Mouse (Mus musculus) lung, postnatal 36 days (tissue): Measurements from ENCODE around the gene Tigar.

Experiments
- DNase-seq: peaks from one replicate; pipeline ENCODE4 v3.0.0; 2022; ENCODE audit warnings: mixed read lengths

Tigar gene

DNA sequence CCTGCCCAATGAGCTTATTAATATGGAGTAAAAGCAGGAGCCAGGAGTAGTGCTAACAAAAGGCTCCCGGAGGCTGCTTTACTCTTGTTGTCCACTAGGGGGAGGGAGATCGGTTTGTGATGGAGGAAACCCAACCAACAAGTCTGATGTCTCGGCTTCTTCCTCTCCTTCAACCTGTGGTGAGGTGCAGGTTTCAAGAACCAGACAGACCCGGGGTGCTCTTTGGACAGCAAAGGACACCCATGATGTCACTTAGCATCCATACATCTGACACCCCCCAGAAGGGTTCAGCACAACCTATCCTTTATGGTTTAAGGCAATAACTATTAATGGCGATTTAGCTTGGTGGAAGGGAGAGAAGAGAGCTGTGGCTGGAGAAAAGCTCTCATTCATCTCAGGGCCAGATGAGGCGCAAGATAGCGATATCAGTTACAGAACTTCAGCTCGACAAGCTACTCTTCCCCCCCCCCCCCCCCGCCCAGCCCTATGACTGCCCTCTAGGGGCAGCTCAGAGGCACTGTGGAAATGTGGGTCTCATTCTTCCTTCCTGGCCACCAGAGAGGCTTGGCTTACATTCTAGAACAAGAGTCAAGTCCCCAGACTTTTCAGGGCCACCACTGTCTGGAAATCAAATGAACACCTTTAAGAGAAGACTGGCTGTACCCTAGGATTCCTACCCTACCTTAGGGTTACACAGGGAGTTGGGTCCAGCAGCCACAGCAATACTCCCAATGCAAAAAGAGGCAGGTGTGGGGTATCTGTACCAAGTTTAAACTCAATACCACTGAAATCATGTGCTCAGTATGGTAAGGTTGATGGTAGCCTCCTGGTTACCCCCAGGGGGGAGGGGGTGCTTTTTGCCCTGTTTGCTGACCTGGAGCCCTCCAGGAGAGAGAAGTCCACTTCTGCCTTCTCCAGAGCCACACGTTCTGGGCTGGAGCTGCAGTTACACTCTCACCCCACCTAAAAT lies 33.1 kb upstream of the Tigar start:
- DNase-seq = peak; percentile 57

- DNase-seq = no peak
Measured at GRCm38 (mm10) chr6:127138962-127139361, 29.6 kb upstream of the Tigar start.

- no peak for DNase-seq
Measured at GRCm38 (mm10) chr6:127133433-127134245, 24.3 kb upstream of the Tigar start.

- no peak for DNase-seq
Measured at GRCm38 (mm10) chr6:127132719-127133118, 23.4 kb upstream of the Tigar start.

- DNase-seq = no peak
Measured at GRCm38 (mm10) chr6:127131946-127132345, 22.6 kb upstream of the Tigar start.

- DNase-seq = no peak
Measured at GRCm38 (mm10) chr6:127130377-127130776, 21.0 kb upstream of the Tigar start.

GRCm38 (mm10) chr6:127129659-127130058 lies 20.3 kb upstream of the Tigar start:
- DNase-seq = no peak

DNA sequence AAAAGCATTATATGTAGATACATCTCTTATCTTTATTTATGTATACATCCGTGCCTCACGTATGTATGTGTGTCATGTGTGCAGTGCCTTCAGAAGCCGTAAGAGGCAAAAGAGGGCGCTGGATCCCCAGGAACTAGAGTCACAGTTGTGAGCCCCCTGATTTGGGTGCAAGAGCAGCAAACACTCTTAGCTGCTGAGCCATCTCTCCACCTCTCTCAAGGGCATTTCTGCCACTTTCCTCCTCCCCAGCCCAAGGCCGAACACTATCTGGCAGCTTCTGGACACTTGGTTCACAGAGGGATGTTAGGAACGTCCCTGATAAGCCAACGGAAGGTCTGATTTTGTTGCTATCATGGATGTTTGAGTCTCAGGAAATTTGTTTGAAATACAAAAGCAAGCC lies 14.1 kb upstream of the Tigar start:
- no peak for DNase-seq

GRCm38 (mm10) chr6:127122996-127123395 lies 13.6 kb upstream of the Tigar start:
- no peak for DNase-seq

DNA sequence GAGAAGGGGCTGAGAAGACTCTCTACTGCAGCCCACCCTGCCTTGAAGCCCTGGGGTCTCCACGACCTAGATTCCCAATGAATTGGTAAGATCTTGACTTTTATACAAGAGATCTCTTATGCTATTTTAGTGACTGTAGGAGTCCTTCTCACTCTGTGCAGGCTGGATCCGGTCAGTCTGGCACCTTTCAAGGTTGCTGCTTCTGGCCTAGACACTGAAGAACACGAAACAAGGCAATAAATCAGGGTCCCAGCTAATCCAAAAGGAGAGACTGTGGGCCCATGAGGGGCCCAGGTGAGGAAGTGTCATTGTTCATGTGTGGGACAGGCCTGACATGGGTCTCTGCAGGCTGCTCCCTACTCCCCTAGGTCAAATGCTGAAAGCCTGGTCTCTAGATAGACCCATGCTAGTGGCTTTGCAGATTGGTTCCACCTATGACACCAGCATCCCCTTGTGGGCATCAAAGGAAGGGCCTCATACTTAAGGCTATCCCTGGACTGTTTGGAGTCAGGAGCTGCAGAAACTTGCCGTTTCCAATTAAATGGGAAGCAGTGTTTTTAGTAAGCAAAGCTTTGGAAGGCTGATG lies 13.0 kb upstream of the Tigar start:
- DNase-seq = no peak

DNA sequence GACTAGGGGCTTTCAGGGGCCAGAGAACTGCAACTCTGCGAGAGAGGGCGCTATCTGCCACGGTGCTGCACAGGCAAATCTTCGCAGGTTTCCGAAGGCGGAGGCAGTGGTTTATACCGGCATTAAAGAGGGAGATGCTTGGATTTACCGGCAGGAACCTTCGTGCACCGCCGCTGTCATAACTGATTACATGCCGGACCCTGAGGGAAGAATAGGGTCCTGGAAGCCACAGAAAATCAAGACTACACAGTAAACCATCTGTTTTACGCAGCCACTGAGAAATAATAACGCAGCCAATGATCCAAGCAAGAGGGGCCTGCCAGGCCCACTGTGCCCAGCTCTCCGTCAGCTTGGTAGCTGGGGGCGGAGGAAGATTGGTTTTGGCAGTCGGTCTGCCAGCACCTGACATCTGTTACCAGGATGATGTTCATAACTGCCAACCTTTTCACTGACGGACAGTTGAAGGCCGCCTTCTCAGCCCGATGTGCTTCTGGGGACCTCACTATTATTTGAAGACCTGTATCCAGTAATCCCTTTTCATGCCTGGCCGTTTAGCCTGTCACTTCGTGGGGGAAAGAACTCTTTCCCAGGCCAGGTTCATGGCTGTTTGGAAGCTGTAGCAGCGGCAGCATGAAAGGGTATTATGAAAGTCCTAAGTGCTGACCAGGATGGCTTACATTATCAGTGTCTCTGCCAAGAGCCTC lies 5.5 kb upstream of the Tigar start:
- DNase-seq = no peak

DNA sequence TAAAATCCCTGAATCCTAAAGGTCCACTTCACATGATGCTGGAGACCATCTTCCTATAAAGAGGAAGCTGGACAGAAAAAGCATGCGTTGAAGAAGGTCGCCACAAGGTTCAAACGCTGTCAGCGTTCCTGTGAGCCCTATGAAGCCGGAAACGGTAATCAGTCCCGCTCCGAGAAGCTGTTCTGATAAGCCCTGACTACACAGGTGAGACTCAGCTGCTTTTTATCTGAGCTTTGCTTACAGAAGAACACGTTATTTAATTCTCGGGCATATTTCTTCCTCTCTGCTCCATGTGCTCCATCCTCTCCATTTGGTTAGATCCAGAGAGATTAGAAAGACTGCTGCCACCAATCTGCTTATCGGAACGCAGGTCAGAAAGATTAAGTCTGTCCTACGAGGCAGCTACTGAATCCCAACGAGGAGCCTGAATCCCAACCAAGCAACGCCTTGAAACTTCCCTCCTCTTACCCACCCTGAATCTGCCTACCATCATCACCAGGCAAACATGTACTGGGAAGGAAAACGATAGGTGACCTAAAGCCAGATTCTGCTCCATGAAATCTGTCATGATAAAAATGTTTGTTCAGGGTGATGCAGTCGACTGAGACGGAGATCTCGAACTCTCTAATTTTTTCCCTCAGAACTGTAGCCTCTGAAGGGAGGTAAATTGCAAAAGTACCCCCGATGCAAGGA lies 843 bp downstream of the Tigar start:
- DNase-seq = no peak

DNA sequence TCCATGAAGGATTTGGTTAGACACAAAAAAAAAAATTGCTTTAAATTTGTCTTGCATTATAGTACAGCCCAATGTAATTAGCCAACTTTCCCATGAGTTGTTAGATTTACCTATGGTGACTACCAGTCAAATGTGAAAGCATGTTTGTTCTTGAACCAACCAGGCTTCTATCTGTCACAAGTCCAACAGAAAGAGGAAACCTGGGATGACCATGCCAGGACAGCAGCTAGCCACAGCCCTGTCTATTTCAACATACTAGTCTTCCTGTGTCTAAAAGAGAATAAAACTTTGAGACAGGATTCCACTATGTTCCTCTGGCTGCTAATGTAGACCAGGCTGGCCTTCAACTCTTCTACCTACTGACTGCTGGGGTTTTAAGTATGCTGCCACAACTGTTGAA lies 1.9 kb downstream of the Tigar start:
- peak; percentile 18 for DNase-seq

DNA sequence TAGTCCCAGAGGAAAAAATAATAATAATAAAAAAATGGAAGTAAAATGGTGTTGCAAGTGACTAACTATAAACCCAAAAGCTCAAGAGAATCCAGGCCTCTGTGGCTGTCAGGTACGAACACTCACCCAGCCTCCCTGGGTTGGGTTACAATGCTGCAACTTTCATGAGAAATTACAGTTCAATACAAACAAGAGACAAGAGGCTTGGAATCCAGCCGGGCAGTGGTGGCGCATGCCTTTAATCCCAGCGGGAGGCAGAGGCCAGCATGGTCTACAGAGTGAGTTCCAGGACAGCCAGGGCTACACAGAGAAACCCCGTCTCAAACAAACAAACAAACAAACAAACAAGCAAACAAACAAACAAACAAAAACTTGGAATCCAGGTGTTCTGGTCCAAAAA lies 2.6 kb downstream of the Tigar start:
- DNase-seq = peak; percentile 56

GRCm38 (mm10) chr6:127106189-127106588 lies 3.2 kb downstream of the Tigar start:
- DNase-seq = no peak

DNA sequence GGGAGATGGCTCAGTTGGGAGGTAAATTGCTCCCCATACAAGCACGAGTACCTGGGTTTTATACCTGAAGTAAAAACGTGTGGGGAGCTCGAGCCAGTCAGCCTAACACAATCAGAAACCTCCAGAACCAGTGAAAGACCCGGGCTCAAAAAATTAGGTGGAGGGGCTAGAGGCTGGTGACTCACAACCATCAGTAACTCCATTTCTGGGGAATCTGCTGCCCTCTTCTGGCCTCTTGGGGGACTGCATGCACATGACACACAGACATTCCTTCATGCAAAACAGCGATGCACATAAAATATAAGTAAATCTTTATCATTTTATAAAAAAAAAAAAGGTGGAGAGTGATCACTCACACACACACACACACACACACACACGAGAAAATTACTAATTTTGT lies 4.2 kb downstream of the Tigar start:
- peak; percentile 47 for DNase-seq

- no peak for DNase-seq
Measured at GRCm38 (mm10) chr6:127104396-127105029, 4.8 kb downstream of the Tigar start.

DNA sequence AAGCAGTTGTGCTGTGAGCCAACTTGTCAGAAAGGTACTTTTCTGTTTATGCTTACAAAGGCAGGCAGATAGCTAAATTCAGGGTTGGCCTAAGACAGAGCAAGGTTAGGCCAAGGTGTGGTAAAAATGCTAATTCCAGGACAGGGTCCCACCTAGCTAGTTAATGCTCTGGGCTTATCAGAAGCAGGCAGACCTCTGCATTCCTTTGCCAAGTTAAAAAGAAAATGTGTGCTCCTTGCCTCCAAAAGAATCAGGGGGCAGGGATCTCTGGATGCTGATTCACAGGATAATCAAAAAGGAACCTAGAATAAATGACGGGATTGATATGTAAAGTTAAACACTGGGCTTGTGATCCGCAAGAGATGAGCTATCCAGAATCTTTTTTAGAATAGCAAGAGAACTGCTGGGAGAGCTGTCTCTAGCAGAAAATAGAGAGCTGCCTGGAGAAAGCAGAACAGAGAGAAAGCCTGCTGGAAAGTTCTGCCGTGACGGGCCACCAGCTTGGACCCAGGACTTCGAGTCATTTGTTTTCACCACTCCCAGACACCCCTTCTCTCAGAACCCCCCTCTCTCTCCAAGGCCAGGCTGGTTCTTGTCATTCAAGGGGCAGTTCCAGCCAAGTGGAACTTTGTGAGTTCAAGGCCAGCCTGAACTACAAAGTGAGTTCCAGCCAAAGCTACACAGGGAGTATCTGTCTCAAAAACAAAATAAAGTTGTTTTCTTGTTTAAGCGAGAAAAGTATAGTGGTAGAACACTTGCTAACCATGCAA lies 5.7 kb downstream of the Tigar start:
- no peak for DNase-seq

- DNase-seq = no peak
Measured at GRCm38 (mm10) chr6:127094565-127094964, 14.8 kb downstream of the Tigar start.

DNA sequence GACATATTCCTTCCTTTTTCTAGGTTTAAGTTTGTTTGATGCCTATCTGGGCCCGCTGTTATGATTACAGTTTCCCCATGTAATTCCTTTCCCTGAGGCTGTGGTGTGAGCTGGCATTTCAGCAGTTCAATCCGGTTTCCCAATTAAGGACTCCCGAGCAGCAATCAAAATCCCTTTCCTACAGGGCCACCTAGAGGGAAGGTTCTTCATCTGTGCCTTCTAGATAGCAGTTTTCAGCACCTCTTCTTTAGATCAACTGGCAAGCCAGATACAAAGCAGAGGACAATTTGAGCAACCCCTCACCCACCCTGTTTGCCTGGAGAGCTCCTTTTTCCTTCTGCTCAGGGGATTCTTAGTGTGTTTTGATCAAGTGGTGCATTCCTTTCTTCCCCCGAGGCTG lies 22.6 kb downstream of the Tigar start:
- DNase-seq = peak; percentile 66

GRCm38 (mm10) chr6:127081820-127082219 lies 27.5 kb downstream of the Tigar start:
- no peak for DNase-seq
